8 mouse cellular contexts compared by ENCODE assay signal in genomic region chr17:25801029-25801428, GRCm38 (mm10). TPM values are rescaled to one million over a fixed set of nuclear protein-coding genes. Genes with fewer than 3 reads are reported as not detected.
DNase-seq lines count a peak whose midpoint lies in the region; ATAC-seq and TF ChIP-seq lines count a peak whose summit lies in the region.

No protein-coding gene starts in this region.

- peaks cover 7% of the 10 kb centered on the region; the same call in 1 of the 2 replicates for H3K27me3 ChIP-seq in intestine, postnatal 0 days (replicated peaks; ENCODE audit: control insufficient read depth, insufficient read depth, low read length)
- H3K27me3 ChIP-seq in liver, embryonic 13.5 days = peaks cover 34% of the 10 kb centered on the region
- H3K27me3 ChIP-seq in spleen, adult 2 months (ENCODE audit: control insufficient read depth, insufficient read depth, low read length) = no peaks in the 10 kb centered on the region

- 5% methylated on average over 6 of the region's 6 CpGs for WGBS in intestine, postnatal 0 days
- 5% methylated on average over 6 of the region's 6 CpGs for WGBS in liver, embryonic 13.5 days (ENCODE audit: insufficient replicate concordance)
- 5% methylated on average over 6 of the region's 6 CpGs for WGBS in spleen, adult 2 months

- H3K36me3 ChIP-seq in intestine, postnatal 0 days (ENCODE audit: control insufficient read depth, insufficient read depth) = no peaks in the 10 kb centered on the region
- no peaks in the 10 kb centered on the region for H3K36me3 ChIP-seq in liver, embryonic 13.5 days
- H3K36me3 ChIP-seq in spleen, adult 2 months (ENCODE audit: control insufficient read depth, insufficient read depth, low read length) = no peaks in the 10 kb centered on the region

- TF ChIP-seq CTCF in intestine, postnatal 0 days (IDR thresholded peaks at IDR 0.05; ENCODE audit: low read depth) = peak; percentile 92
- TF ChIP-seq CTCF in spleen, adult 2 months (IDR thresholded peaks at IDR 0.05; ENCODE audit: extremely low read depth, insufficient read depth, insufficient read length, insufficient replicate concordance) = peak; percentile 80; the same call in 1 of the 2 replicates

- H3K27ac ChIP-seq in intestine, postnatal 0 days (ENCODE audit: low read depth, low read length) = no peak overlapping the region
- H3K27ac ChIP-seq in liver, embryonic 13.5 days = no peak overlapping the region
- no peak overlapping the region for H3K27ac ChIP-seq in spleen, adult 2 months (ENCODE audit: insufficient read depth, low read length)

- no peaks in the 10 kb centered on the region for H3K9me3 ChIP-seq in intestine, postnatal 0 days (ENCODE audit: control insufficient read depth)
- no peaks in the 10 kb centered on the region for H3K9me3 ChIP-seq in liver, embryonic 13.5 days (replicated peaks)

- H3K4me2 ChIP-seq in intestine, postnatal 0 days (replicated peaks; ENCODE audit: low read depth) = no peak overlapping the region
- H3K4me2 ChIP-seq in liver, embryonic 13.5 days = no peak overlapping the region

- H3K4me1 ChIP-seq in intestine, postnatal 0 days (replicated peaks; ENCODE audit: control insufficient read depth, insufficient read depth, low read length) = 0 out of 2 replicates have a peak, but pooled peaks cover 6% of the 10 kb centered on the region
- peaks cover 12% of the 10 kb centered on the region for H3K4me1 ChIP-seq in liver, embryonic 13.5 days (replicated peaks)
- H3K4me1 ChIP-seq in spleen, adult 2 months (ENCODE audit: control insufficient read depth, insufficient read depth, insufficient read length) = peaks cover 3% of the 10 kb centered on the region; the same call in 1 of the 2 replicates

- H3K4me3 ChIP-seq in intestine, postnatal 0 days (ENCODE audit: low read depth, low read length) = no peak overlapping the region
- H3K4me3 ChIP-seq in liver, embryonic 13.5 days (replicated peaks) = no peak overlapping the region
- H3K4me3 ChIP-seq in spleen, adult 2 months (ENCODE audit: extremely low read depth, insufficient read depth, insufficient read length) = no peak overlapping the region

- H3K9ac ChIP-seq in intestine, postnatal 0 days (ENCODE audit: low read depth, low read length) = no peak overlapping the region
- H3K9ac ChIP-seq in liver, embryonic 13.5 days = no peak overlapping the region

- ATAC-seq in intestine, postnatal 0 days = peak; percentile 27; the same call in 1 of the 2 replicates
- no peak for ATAC-seq in liver, embryonic 13.5 days (ENCODE audit: low read depth)

- DNase-seq in adrenal gland, postnatal 10 days = peak; percentile 79
- DNase-seq in adrenal gland, postnatal 4 days (ENCODE audit: low spot score in 2 of 2) = no peak
- DNase-seq in urinary bladder, postnatal 14 days (ENCODE audit: low spot score) = peak; percentile 62
- no peak for DNase-seq in urinary bladder, adult 2 months (ENCODE audit: low spot score)
- DNase-seq in embryo, embryonic 9.5 days (ENCODE audit: extremely low spot score) = peak; percentile 74
- DNase-seq in liver, embryonic 13.5 days = peak; percentile 62
- peak; percentile 63 to 71 for DNase-seq in spleen, adult 2 months (ENCODE audit: low read depth in 1 of 2, low spot score in 2 of 2)

- TF ChIP-seq POLR2A in spleen, adult 2 months (IDR thresholded peaks at IDR 0.05; ENCODE audit: low read depth, low read length) = no peak

RNA-seq across cellular contexts. Expression of gene Metrn, which starts 4.1 kb away (rescaled TPM):
- 10 to 100 TPM; 28.0 to 45.1 TPM for total RNA-seq in adrenal gland, postnatal 10 days (2021)
- 10 to 100 TPM; 71.1 to 74.5 TPM for total RNA-seq in adrenal gland, postnatal 4 days (2021)
- 15.4 and 16.5 TPM in 2 replicates for polyA plus RNA-seq in urinary bladder, adult 2 months (2012; rRNA removed)
- 21.4 and 23.5 TPM in 2 replicates for polyA plus RNA-seq in intestine, postnatal 0 days (2015; fragmentation: Nextera tagmentation; extraction: Ambion mirVana)
- polyA plus RNA-seq in liver, embryonic 13.5 days (2015; fragmentation: Nextera tagmentation; extraction: Ambion mirVana) = 21.2 and 23.8 TPM in 2 replicates
- polyA plus RNA-seq in spleen, adult 2 months (2012; rRNA removed) = 37.6 and 61.5 TPM in 2 replicates

RNA-seq across cellular contexts. Expression of gene AC134908.4, which starts 5.6 kb away (rescaled TPM):
- total RNA-seq in adrenal gland, postnatal 10 days (2021) = under 1 TPM in 1 of 2 experiments, not detected in 1; 0.48 TPM
- total RNA-seq in adrenal gland, postnatal 4 days (2021) = not detected
- not detected in 2 replicates for polyA plus RNA-seq in urinary bladder, adult 2 months (2012; rRNA removed)
- not detected in 2 replicates for polyA plus RNA-seq in intestine, postnatal 0 days (2015; fragmentation: Nextera tagmentation; extraction: Ambion mirVana)
- 0.46 TPM in 1 of 2 replicates, not detected in the other for polyA plus RNA-seq in liver, embryonic 13.5 days (2015; fragmentation: Nextera tagmentation; extraction: Ambion mirVana)
- polyA plus RNA-seq in spleen, adult 2 months (2012; rRNA removed) = 1.1 TPM in 1 of 2 replicates, not detected in the other

RNA-seq across cellular contexts. Expression of gene Fbxl16, which starts 7.9 kb away (rescaled TPM):
- 10 to 100 TPM; 11.6 to 14.5 TPM for total RNA-seq in adrenal gland, postnatal 10 days (2021)
- total RNA-seq in adrenal gland, postnatal 4 days (2021) = 10 to 100 TPM; 24.8 to 26.9 TPM
- 5.0 and 6.9 TPM in 2 replicates for polyA plus RNA-seq in urinary bladder, adult 2 months (2012; rRNA removed)
- polyA plus RNA-seq in intestine, postnatal 0 days (2015; fragmentation: Nextera tagmentation; extraction: Ambion mirVana) = 1.1 and 1.5 TPM in 2 replicates
- 0.05 and 0.32 TPM in 2 replicates for polyA plus RNA-seq in liver, embryonic 13.5 days (2015; fragmentation: Nextera tagmentation; extraction: Ambion mirVana)
- polyA plus RNA-seq in spleen, adult 2 months (2012; rRNA removed) = 1.2 and 1.4 TPM in 2 replicates

RNA-seq across cellular contexts. Expression of gene Fam173a, which starts 8.3 kb away (rescaled TPM):
- total RNA-seq in adrenal gland, postnatal 10 days (2021) = 10 to 100 TPM; 63.1 to 76.4 TPM
- 10 to 100 TPM; 89.1 to 93.5 TPM for total RNA-seq in adrenal gland, postnatal 4 days (2021)
- polyA plus RNA-seq in urinary bladder, adult 2 months (2012; rRNA removed) = 96.2 and 131 TPM in 2 replicates
- 127 and 129 TPM in 2 replicates for polyA plus RNA-seq in intestine, postnatal 0 days (2015; fragmentation: Nextera tagmentation; extraction: Ambion mirVana)
- 54.5 and 61.8 TPM in 2 replicates for polyA plus RNA-seq in liver, embryonic 13.5 days (2015; fragmentation: Nextera tagmentation; extraction: Ambion mirVana)
- polyA plus RNA-seq in spleen, adult 2 months (2012; rRNA removed) = 96.7 and 113 TPM in 2 replicates

RNA-seq across cellular contexts. Expression of gene Ccdc78, which starts 14.6 kb away (rescaled TPM):
- not detected for total RNA-seq in adrenal gland, postnatal 10 days (2021)
- under 1 TPM in 1 of 2 experiments, not detected in 1; 0.22 TPM for total RNA-seq in adrenal gland, postnatal 4 days (2021)
- polyA plus RNA-seq in urinary bladder, adult 2 months (2012; rRNA removed) = 0.06 and 0.18 TPM in 2 replicates
- 0.09 and 0.18 TPM in 2 replicates for polyA plus RNA-seq in intestine, postnatal 0 days (2015; fragmentation: Nextera tagmentation; extraction: Ambion mirVana)
- 0.05 and 0.07 TPM in 2 replicates for polyA plus RNA-seq in liver, embryonic 13.5 days (2015; fragmentation: Nextera tagmentation; extraction: Ambion mirVana)
- polyA plus RNA-seq in spleen, adult 2 months (2012; rRNA removed) = 0.08 TPM in 1 of 2 replicates, not detected in the other

Comparison
In these comparisons a context has a peak if more than half of its experiments do, and no peak if none do; other contexts are left out.
1. DNase-seq: peak in adrenal gland, postnatal 10 days (single experiment), urinary bladder, postnatal 14 days (single experiment), embryo, embryonic 9.5 days (single experiment), liver, embryonic 13.5 days (single experiment) and spleen, adult 2 months (2 of 2); none in adrenal gland, postnatal 4 days (0 of 2) and urinary bladder, adult 2 months (single experiment).